Mouse (Mus musculus) lung, embryonic 14.5 days (tissue): ENCODE measurements at regions not wholly inside any gene's neighbourhood (a gene's known extent, or its start where the extent isn't known, plus 50 kb on each side); places are given as distances from the start of the nearest gene placed in this dataset.

Source experiments
- ATAC-seq: fragments of 200-750 bp; cut with Nextera tagmentation; 2 replicates; pipeline ENCODE4 v1.8.0; 2017; ENCODE audit warnings: mild to moderate bottlenecking, moderate TSS enrichment, moderate library complexity; ENCODE audit not compliant: insufficient read depth
- DNase-seq: peaks from one replicate; pipeline ENCODE4 v3.0.0-alpha.2; 2015
- H3K27ac ChIP-seq: fragments of 300-500 bp; sonication (generic); 2 replicates; pipeline ENCODE4 v1.5.1; 2014; ENCODE audit warnings: low read depth, mild to moderate bottlenecking, moderate library complexity
- H3K27me3 ChIP-seq: fragments of 300-500 bp; sonication (generic); 2 replicates; pipeline ENCODE4 v1.6.1; 2014; ENCODE audit warnings: low read length, control low read depth; ENCODE audit not compliant: insufficient read depth
- H3K36me3 ChIP-seq: fragments of 300-500 bp; sonication (generic); 2 replicates; pipeline ENCODE4 v1.6.1; 2014; ENCODE audit warnings: control low read depth; ENCODE audit not compliant: insufficient read depth
- H3K4me1 ChIP-seq: fragments of 300-500 bp; sonication (generic); 2 replicates; pipeline ENCODE4 v1.6.1; 2014; ENCODE audit warnings: antibody characterized with exemption, control low read depth; ENCODE audit not compliant: insufficient read depth
- H3K4me2 ChIP-seq: fragments of 300-500 bp; sonication (generic); 2 replicates; pipeline ENCODE4 v1.6.1; 2014; ENCODE audit warnings: mild to moderate bottlenecking
- H3K4me3 ChIP-seq: fragments of 300-500 bp; sonication (generic); 2 replicates; pipeline ENCODE4 v1.5.1; 2014; ENCODE audit warnings: low read depth, low read length
- H3K9ac ChIP-seq: fragments of 300-500 bp; sonication (generic); 2 replicates; pipeline ENCODE4 v1.6.1; 2014
- H3K9me3 ChIP-seq: fragments of 300-500 bp; sonication (generic); 2 replicates; pipeline ENCODE4 v1.6.1; 2016; ENCODE audit warnings: low read depth, low read length, control low read depth
- CTCF ChIP-seq: IDR thresholded peaks from 2 replicates; pipeline ENCODE4 v1.5.1; 2016; ENCODE audit warnings: antibody characterized with exemption, low read depth
- WGBS: fragments of 180-500 bp; shearing (Covaris S2); extraction: QIAGEN DNeasy Blood & Tissue Kit; methylation state at CpG from one replicate; pipeline ENCODE4 v1.1.7; 2014; 5-methylcytosine and 5-hydroxymethylcytosine counted together

- peak; percentile 90 for TF ChIP-seq CTCF
- H3K9me3 ChIP-seq = no peaks in the 10 kb centered on the region
- H3K4me3 ChIP-seq = no peak overlapping the region
- 9% methylated on average over 7 of the region's 7 CpGs for WGBS
- H3K9ac ChIP-seq = no peak overlapping the region
- peaks cover 7% of the 10 kb centered on the region; the same call in 1 of the 2 replicates for H3K4me1 ChIP-seq
- H3K27ac ChIP-seq = no peak overlapping the region
- H3K36me3 ChIP-seq = no peaks in the 10 kb centered on the region
- H3K4me2 ChIP-seq = peak overlapping the region; percentile 2; the same call in 1 of the 2 replicates
- DNase-seq (peak; percentile 84), ATAC-seq (peak; percentile 97)
- no peaks in the 10 kb centered on the region for H3K27me3 ChIP-seq
Measured at GRCm38 (mm10) chr9:31971801-31972628, 58.8 kb upstream of the Barx2 start.

GRCm38 (mm10) chr9:31972629-31972993, 59.3 kb upstream of the Barx2 start:
- Histone ChIP-seq H3K9me3 (no peaks in the 10 kb centered on the region), H3K27ac (no peak overlapping the region), H3K27me3 (no peaks in the 10 kb centered on the region), H3K4me3 (no peak overlapping the region), H3K4me1 (peaks cover 7% of the 10 kb centered on the region; the same call in 1 of the 2 replicates), H3K9ac (no peak overlapping the region), H3K36me3 (no peaks in the 10 kb centered on the region), H3K4me2 (peak overlapping the region; percentile 2; the same call in 1 of the 2 replicates)
- no peak for ATAC-seq
- no peak for TF ChIP-seq CTCF
- WGBS = 40% methylated on average over 6 of the region's 6 CpGs
- DNase-seq = no peak

- peaks cover 6% of the 10 kb centered on the region; the same call in 1 of the 2 replicates for H3K9me3 ChIP-seq
- H3K9ac ChIP-seq = no peak overlapping the region
- no peaks in the 10 kb centered on the region for H3K27me3 ChIP-seq
- ATAC-seq (no peak), DNase-seq (no peak)
- WGBS = 61% methylated on average over 2 of the region's 2 CpGs
- no peaks in the 10 kb centered on the region for H3K36me3 ChIP-seq
- H3K4me2 ChIP-seq = no peak overlapping the region
- no peak for TF ChIP-seq CTCF
- no peak overlapping the region for H3K4me3 ChIP-seq
- H3K4me1 ChIP-seq = peaks cover 7% of the 10 kb centered on the region; the same call in 1 of the 2 replicates
- no peak overlapping the region for H3K27ac ChIP-seq
Measured at GRCm38 (mm10) chr9:31976191-31976590, 62.9 kb upstream of the Barx2 start.

GRCm38 (mm10) chr9:31978071-31978470, 64.8 kb upstream of the Barx2 start:
- no peak for TF ChIP-seq CTCF
- Histone ChIP-seq H3K4me3 (no peak overlapping the region), H3K4me1 (no peaks in the 10 kb centered on the region), H3K36me3 (no peaks in the 10 kb centered on the region), H3K27me3 (no peaks in the 10 kb centered on the region), H3K9me3 (peaks cover 6% of the 10 kb centered on the region; the same call in 1 of the 2 replicates), H3K9ac (no peak overlapping the region), H3K27ac (no peak overlapping the region), H3K4me2 (no peak overlapping the region)
- whole genome bisulfite sequencing = 83% methylated on average over 2 of the region's 2 CpGs
- DNase-seq = no peak
- ATAC-seq = no peak

GRCm38 (mm10) chr9:31979211-31979610, 65.9 kb upstream of the Barx2 start:
- Histone ChIP-seq H3K4me1 (no peaks in the 10 kb centered on the region), H3K27me3 (no peaks in the 10 kb centered on the region), H3K9ac (no peak overlapping the region), H3K36me3 (no peaks in the 10 kb centered on the region), H3K9me3 (peaks cover 6% of the 10 kb centered on the region; the same call in 1 of the 2 replicates), H3K4me3 (no peak overlapping the region), H3K27ac (no peak overlapping the region), H3K4me2 (no peak overlapping the region)
- no peak for ATAC-seq
- no peak for DNase-seq
- WGBS = 77% methylated on average over 3 of the region's 3 CpGs
- no peak for TF ChIP-seq CTCF

- Histone ChIP-seq H3K4me3 (no peak overlapping the region), H3K9me3 (peaks cover 6% of the 10 kb centered on the region; the same call in 1 of the 2 replicates), H3K9ac (no peak overlapping the region), H3K4me2 (no peak overlapping the region), H3K27ac (no peak overlapping the region), H3K4me1 (no peaks in the 10 kb centered on the region), H3K36me3 (no peaks in the 10 kb centered on the region), H3K27me3 (no peaks in the 10 kb centered on the region)
- 94% methylated on average over 5 of the region's 5 CpGs for whole genome bisulfite sequencing
- TF ChIP-seq CTCF = no peak
- ATAC-seq (no peak), DNase-seq (no peak)
Measured at GRCm38 (mm10) chr9:31980459-31980858, 67.2 kb upstream of the Barx2 start.

- DNase-seq = peak; percentile 41
- Histone ChIP-seq H3K9ac (no peak overlapping the region), H3K27ac (no peak overlapping the region), H3K9me3 (no peaks in the 10 kb centered on the region), H3K4me2 (no peak overlapping the region), H3K4me1 (no peaks in the 10 kb centered on the region), H3K27me3 (no peaks in the 10 kb centered on the region), H3K4me3 (no peak overlapping the region), H3K36me3 (no peaks in the 10 kb centered on the region)
- WGBS = 38% methylated on average over 12 of the region's 12 CpGs
- TF ChIP-seq CTCF = no peak
- no peak for ATAC-seq
Measured at GRCm38 (mm10) chr9:31983759-31984586, 70.7 kb upstream of the Barx2 start.
